Mouse (Mus musculus) heart, postnatal 4 days (tissue): Measurements from ENCODE around the gene Fahd2a. TPM values are rescaled to one million over a fixed set of nuclear protein-coding genes. Genes with fewer than 3 reads are reported as not detected.

Source experiments
- DNase-seq: peaks from one replicate; pipeline ENCODE4 v3.0.0; 2021
- total RNA-seq, 2 experiments: library from RNA; stranded (reverse); gene quantifications; 2 replicates each; pipeline ENCODE4 v1.2.3; 2021

Fahd2a gene
- total RNA-seq, 2 experiments from 2014 or later, result 20.4 to 21.0 TPM

GRCm38 (mm10) chr2:127430238-127430637, 14.1 kb downstream of the Fahd2a start:
- DNase-seq, result peak; percentile 49

GRCm38 (mm10) chr2:127424977-127425376, 19.4 kb downstream of the Fahd2a start, which contains the start of gene Gpat2:
Gpat2 (plus strand) TSS chr2:127425199.
- peak; percentile 14 for DNase-seq

GRCm38 (mm10) chr2:127418266-127418970, 25.9 kb downstream of the Fahd2a start:
- DNase-seq, result no peak

- DNase-seq, result no peak
Observed at GRCm38 (mm10) chr2:127416706-127417105, 27.7 kb downstream of the Fahd2a start.

- no peak for DNase-seq
Observed at GRCm38 (mm10) chr2:127415806-127416205, 28.6 kb downstream of the Fahd2a start.

- no peak for DNase-seq
Observed at GRCm38 (mm10) chr2:127411126-127411525, 33.2 kb downstream of the Fahd2a start.

GRCm38 (mm10) chr2:127398738-127399137, 45.6 kb downstream of the Fahd2a start:
- DNase-seq, result no peak

GRCm38 (mm10) chr2:127394606-127395161, 49.7 kb downstream of the Fahd2a start:
- no peak for DNase-seq

- DNase-seq, result no peak
Observed at GRCm38 (mm10) chr2:127391323-127391722, 53.0 kb downstream of the Fahd2a start.

GRCm38 (mm10) chr2:127390846-127391245, 53.5 kb downstream of the Fahd2a start:
- no peak for DNase-seq

GRCm38 (mm10) chr2:127390352-127390751, 54.0 kb downstream of the Fahd2a start:
- DNase-seq, result no peak

- DNase-seq, result no peak
Observed at GRCm38 (mm10) chr2:127387521-127387920, 56.8 kb downstream of the Fahd2a start.

Other genes starting within 250 kb of the Fahd2a start
- under 1 TPM; 0.45 to 0.50 TPM for gene 1810024B03Rik, start 236.3 kb downstream of the Fahd2a start, total RNA-seq
- 10 to 100 TPM; 72.0 to 73.4 TPM for gene Snrnp200, start 236.2 kb downstream of the Fahd2a start, total RNA-seq
- gene Ciao1, start 196.7 kb downstream of the Fahd2a start, total RNA-seq, result 10 to 100 TPM; 48.9 to 49.4 TPM
- 10 to 100 TPM; 35.9 to 36.0 TPM for gene Tmem127, start 196.7 kb downstream of the Fahd2a start, total RNA-seq
- 100 to 1,000 TPM; 188 to 203 TPM for gene Stard7, start 174.3 kb downstream of the Fahd2a start, total RNA-seq
- 1 to 10 TPM; 3.3 to 3.7 TPM for gene Dusp2, start 108.4 kb downstream of the Fahd2a start, total RNA-seq
- not detected for gene Astl, start 105.9 kb downstream of the Fahd2a start, total RNA-seq
- under 1 TPM; 0.32 to 0.33 TPM for gene Adra2b, start 81.4 kb downstream of the Fahd2a start, total RNA-seq
- under 1 TPM in 1 of 2 experiments, not detected in 1; 0.10 TPM for gene Gpat2, start 19.4 kb downstream of the Fahd2a start, total RNA-seq
- 1 to 10 TPM; 1.3 TPM for gene Kcnip3, start 77.5 kb upstream of the Fahd2a start, total RNA-seq
- under 1 TPM in 1 of 2 experiments, not detected in 1; 0.07 TPM for gene Prom2, start 96.9 kb upstream of the Fahd2a start, total RNA-seq
- 1 to 10 TPM; 1.0 to 1.1 TPM for gene Zfp661, start 142.5 kb upstream of the Fahd2a start, total RNA-seq
- gene Mrps5, start 142.7 kb upstream of the Fahd2a start, total RNA-seq, result 100 to 1,000 TPM; 128 to 134 TPM
- gene Mal, start 212.1 kb upstream of the Fahd2a start, total RNA-seq, result 1 to 10 TPM; 1.2 to 2.7 TPM